Mouse (Mus musculus): ENCODE results near the gene Prnp.

Gene Prnp

DNA sequence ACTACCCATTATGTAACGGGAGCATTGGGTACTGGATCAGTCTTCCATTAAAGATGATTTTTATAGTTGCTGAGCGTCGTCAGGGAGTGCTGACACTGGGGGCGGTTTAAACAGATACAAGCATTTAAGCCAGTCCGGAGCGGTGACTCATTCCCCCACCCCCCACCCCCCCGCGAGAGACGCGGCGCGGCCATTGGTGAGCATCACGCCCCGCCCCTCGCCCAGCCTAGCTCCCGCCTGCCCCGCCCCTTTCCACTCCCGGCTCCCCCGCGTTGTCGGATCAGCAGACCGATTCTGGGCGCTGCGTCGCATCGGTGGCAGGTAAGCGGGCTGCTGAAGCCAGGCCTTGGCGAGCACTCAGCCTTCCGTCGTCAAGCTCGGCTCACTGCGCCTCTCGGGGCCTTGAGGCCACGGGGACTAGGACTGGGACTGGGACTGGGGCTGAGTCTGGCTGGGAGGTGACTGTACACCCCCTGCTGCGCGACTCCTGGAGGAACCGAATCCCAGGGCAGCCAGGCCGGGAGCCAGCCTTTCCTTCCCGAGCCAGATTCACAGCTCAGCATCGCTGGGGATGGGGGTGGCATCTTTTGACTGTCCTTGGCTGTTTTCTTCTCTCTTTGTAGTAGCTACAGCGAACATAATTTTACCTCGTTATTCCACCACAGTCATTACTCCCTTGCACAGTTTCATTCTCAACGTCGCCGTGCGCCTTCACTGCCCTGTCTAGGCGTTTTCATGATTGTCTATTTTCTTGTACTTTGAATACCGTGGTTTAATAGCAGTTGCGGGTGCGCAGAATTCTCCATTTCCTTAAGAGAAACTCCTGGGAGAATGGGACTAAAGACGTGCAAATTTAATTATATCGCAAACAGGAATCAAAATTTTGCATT, at the start of gene Prnp, which contains the start of gene Prn:
TSS of gene Prnp (plus strand) at position 246 of the 890 bp plus-strand sequence.
TSS of gene Prn (plus strand) at position 275 of the 890 bp plus-strand sequence.
- DNase-seq (ENCODE audit: inconsistent ontology term), result peak; percentile 99

DNA sequence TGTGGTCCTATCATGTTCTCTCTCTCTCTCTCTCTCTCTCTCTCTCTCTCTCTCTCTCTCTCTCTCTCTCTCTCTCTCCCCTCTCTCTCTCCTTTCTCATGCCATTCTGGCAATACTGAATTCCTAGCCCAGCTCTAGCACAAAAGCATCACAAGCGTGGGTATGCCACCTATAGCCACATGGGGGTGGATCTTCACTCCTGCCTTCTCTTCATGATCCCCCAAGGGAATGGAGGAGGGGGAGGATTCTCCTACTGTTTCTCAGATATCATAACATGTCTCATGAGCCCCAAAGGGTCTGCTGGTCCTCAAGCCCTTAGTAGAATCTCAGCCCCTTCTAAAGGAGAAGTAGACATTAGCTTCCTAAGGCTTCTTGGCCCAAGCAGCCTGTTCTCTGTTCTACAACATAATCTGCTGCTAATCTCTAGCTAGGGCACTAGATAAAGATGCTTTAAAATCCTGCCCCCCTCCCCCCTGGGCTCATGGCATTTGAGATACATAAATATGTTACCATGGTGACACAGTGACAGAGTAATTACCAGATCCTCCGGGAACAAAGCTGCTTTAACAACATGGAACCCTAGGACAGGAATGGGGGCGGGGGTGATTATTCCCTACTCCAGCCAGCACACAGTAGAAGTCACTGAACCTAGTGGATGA, 47.0 kb upstream of the Prnp start:
- peak; percentile 30 for DNase-seq (ENCODE audit: inconsistent ontology term)

DNA sequence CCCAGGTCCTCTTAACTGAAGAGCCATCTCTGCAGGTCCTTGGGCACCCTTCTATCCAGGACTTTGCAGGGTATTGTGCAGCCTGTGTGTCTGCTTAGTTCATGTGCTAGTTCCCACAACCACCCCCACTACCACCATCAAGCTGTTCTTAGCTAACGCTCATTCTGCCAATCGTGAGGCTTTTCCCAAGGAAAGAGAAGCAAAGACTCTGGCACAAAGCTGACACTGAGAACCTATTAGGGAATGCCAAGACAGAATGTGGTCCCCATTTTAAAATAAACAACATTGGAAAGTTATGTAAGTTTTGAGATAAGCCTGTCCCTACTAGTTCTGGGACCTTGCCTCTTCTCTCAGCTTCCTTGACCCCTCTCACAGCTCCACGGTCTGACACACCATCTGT, 46.3 kb upstream of the Prnp start:
- no peak for DNase-seq (ENCODE audit: inconsistent ontology term)

DNA sequence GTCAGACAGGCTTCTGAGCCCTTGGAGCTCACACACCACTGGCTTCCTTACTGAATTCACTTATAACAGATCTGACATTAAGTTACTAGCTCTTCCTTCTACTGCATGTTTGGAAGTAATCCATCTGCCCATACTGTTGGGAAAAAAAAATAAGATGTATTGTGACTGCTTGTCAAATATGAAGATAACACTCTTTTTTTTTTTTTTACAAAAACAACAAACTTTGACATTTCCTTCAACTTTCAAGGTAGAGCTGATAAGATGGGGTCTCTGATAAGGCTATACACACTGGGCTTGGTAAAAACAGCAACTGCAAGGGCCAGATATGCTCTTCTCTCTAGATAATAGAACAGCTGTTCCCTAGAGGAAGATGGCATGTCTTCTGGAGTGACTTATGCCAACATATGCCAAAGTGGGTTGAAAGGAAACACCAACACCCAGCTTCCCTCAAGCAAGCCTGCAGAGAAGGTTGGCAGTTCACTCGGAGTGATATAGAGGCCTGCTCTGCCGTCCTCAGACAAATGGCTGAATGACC, 45.4 kb upstream of the Prnp start:
- no peak for DNase-seq (ENCODE audit: inconsistent ontology term)

DNA sequence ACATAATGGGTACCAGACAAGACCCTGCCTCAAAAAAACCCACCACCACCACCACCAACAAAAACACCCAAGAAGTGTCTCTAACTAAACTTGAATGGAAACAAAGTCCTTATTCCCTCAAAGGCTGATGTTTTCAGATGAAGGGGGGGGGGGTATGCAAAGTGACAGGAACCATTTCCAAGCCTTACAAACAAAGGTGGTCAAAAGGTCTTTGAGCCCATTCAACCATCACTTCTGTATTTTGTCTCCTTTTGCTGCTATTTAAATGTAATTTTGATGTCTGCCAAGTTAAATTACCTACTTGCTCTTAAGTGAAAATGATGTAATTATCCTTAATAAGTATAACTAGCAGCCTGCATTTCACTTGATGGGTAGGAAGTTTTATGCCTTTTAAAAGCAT, 43.1 kb upstream of the Prnp start:
- DNase-seq (ENCODE audit: inconsistent ontology term), result no peak

DNA sequence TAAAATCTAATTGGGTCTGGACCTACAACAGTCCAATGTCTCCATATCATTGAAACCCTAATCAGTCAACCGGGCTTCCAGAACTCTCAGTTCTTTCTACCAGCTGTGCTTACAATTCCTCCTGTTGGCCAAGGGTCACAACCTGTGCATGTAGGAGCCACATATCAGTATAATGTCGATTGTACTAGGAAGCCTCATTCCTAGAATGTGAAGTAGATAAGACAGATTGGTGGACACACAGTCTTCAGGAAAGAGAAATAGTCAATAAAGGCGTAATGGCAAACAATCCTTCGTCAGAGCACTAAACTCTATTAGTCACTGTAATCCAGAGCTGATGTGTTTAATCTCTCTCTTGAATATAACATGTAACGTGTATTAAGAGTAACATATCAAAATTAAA, 40.7 kb upstream of the Prnp start:
- DNase-seq (ENCODE audit: inconsistent ontology term), result no peak

DNA sequence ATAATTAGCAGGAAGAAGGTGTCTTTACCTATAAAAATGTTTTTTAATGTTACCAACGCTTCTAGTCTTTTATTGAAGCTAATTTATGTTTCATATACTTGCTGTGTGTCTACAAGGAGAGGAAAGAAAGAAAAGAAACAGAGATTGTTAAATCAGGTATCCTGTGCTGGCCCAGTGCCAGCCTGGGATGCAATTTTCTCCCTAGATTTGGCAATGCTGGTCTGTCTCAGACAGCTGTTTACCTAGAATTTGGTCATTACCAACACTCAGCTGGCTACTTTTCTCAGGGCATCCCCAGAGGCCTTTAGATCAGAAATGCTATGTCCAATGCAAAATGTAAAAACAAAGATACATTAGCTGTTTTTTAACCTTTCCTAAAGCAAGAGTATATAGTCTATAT, 36.4 kb upstream of the Prnp start:
- DNase-seq (ENCODE audit: inconsistent ontology term), result no peak

DNA sequence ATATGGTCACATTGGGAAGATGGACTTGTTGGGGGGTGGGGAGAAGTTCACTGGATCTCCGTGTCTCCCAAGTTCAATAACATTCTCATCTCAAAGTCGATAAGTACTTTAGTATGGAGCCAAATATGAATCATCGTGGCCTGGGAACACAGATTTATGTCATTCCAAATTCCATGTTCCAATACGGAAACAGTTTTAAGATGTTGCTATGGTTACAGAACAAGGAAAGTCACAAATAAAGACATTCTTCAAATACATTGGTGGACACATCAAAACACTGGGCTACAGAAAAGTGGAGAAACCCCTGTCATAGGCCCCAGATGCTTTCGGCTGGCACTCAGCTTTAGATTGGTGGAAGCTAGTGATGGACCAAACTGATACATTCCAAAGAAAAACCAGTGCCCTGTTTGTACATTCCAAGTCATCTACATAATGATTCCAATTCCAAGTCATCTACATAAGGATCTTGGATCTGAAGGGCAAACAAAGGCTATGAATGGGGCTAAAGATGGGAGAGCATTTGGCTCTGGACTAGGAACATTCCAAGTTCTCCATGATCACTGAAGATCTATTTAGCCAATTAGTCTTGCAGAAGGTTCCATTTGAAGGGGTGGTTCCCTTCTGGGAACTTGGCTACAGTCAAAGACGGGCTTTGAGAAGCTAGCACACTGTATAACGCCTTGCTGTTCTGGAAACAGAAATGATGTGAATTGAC, 33.0 kb upstream of the Prnp start:
- peak; percentile 65 for DNase-seq (ENCODE audit: inconsistent ontology term)

DNA sequence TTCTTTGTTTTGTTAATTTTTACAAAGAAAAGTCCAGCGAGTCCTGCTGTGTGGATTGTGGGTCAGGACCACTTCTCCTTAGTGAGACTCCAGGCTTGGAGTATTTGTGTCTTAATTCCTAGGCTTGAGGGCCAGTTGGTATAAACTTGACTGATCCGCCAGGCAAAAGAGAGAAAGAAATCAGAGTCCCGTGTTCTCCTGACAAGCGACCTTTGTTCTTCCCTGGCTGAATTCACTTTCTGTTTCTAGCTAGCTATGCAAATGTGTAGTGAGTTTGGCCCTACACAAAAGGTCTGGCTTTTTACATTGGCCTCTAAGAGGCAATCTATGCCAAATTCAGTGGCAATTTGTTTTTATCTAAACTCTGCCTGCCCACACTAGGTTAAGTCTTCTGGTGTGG, 28.0 kb upstream of the Prnp start:
- DNase-seq (ENCODE audit: inconsistent ontology term), result peak; percentile 38

DNA sequence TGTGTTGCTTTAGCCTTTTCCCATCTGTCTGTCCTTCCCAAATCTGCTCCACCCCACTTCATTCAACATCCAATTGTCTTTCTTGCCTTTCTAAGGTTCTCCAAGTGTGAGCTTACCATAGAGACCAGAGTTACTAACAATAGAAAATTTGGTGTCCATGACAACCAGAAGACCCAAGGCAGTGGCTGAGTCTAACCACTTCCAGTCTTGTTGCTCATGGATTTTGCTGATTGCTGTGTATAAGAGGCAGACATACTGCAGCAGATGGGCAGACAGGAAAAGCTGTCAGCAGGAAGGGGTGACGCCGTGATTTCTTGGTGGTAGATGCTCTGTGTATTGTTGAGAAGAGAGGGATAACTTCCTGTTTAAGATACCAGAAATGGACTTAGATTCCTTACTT, 26.6 kb upstream of the Prnp start:
- DNase-seq (ENCODE audit: inconsistent ontology term), result no peak

DNA sequence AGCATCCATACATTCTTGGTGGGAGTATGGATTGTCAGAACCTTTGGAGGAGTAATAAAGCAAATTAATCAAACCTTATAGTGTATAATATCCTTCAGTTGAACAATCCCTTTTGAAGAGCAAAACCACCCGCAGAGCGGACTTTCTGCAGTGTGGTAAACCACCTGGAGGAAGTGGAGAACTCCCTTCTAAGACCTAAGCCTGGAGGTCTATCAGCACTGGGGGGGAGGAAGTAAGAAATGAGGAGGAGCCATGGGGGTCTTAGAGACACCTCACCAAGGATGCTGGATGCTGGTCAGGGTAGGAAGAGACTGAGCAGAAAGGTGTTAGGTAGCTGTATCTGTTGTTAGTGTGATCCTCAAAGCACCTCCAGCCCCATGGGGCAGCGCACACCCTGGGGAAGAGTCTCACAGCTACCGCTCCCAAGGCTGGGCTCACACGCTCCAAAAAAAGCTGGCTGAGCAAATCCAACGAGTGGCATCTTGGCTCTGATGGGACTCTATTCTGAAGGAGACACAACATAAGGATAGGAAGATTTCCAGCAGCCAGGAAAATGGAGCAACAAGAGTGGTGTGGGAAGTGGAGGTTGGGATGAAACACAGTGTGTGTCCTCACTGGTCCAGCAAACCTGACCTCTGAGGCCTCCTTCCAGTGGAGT, 23.1 kb upstream of the Prnp start:
- no peak for DNase-seq (ENCODE audit: inconsistent ontology term)

DNA sequence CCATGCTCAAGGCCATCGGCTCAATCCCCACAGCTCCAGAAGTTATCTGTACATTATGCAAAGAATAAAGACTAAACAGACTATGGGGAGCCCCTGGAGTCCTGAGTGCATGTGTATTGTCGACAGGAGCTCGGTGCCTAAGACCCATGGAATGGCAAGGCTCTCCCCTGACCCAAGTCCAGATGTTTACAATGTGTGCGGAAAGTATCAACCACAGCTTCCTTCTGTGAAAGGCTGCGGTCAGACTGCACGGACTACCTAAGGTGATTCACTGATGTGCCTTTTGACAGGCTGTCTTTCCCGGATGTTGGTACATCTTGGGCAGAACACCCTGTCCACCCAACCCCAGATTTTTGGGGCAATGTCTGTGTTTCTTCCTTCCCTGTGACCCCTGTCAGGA, 21.5 kb upstream of the Prnp start:
- DNase-seq (ENCODE audit: inconsistent ontology term), result no peak

DNA sequence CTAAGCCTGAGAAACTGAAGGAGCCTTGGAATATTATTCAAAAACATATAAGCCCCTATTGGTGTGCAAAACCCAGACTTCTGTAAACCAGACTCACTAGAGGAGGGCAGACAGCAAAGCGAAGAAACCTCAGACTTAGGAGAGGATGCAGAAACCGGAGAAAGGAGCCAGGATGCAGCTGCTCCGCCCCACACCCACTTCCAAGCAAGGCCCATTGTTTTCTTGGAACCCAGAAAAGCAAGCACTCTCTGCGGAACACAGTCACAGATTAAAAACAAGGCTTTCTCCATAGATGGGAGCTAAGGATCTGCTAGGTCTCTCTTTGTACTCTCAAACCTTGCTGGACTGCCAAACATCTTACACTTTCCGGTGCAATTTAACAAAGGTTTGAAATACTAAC, 17.2 kb upstream of the Prnp start:
- no peak for DNase-seq (ENCODE audit: inconsistent ontology term)

DNA sequence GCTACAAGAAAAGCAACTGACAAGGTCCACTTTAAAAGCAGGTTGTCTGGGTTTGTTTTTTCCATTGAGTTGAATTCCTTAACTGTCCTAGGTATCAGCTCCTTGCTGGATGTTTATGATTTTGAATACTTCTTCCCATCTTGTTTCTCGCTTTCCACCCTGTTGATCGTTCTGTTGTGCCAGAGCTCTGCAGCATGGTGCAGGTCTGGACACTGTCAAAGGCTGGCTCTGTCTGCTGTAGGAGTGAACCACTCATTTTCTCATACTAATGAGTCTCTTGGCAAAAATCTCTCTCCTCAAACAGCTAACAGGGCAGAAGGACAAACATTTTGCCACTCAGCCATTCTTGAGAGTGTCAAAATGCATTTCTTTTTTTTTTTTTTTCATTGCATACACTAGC, 14.6 kb upstream of the Prnp start:
- no peak for DNase-seq (ENCODE audit: inconsistent ontology term)

DNA sequence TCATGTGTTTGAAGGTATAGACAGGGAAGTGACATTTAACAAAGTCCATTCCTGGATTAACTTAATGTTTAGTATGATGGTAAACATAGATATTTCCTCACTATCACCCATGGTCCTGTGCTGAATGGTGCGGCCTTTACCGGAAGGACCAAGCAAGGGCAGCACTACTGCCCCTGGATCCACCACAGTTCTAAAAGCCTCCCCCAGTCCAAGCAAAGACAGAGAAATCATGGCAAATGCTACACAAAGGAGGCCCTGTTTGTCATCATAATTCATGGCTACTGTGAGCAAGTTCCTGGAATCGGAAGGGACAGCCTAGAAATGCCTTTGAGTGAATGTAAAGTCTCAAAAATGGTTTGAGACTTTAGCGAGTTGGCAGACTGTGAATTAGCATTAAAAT, 13.7 kb upstream of the Prnp start:
- no peak for DNase-seq (ENCODE audit: inconsistent ontology term)

DNA sequence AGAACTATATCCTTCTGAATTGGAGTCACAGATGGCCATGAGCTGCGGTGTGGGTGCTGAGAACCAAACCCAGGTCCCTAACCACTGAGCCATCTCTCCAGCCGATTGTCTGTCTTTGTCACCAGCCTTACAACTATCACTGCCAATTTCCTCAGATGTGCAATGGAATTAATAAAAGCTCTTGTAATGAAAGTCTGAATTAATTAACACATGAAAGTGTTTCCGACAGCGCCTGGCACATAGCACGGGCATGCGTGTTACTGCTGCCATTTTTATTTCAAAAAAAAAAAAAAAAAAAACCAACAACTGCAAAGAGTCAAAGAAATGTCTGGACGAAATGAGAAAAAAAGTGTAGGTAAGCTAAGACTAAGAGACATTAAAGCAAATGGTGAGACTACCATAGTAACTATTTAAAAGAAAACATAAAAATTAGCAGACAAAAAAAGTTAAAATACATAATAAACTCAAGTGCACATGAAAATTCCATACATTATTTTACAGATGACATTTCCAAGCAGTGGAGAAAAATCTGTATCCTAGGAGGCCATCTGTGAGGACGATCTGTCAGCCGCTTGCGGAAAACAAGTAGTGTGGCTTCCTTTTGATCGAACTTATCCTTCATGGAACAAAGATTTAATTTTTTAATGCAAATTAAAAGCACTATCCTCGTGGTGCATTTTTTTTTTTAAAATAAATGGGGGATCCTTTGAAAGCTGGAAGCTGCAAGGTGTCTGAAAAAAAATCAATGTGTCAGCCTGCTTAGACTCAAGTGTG, 12.2 kb upstream of the Prnp start:
- DNase-seq (ENCODE audit: inconsistent ontology term), result no peak

DNA sequence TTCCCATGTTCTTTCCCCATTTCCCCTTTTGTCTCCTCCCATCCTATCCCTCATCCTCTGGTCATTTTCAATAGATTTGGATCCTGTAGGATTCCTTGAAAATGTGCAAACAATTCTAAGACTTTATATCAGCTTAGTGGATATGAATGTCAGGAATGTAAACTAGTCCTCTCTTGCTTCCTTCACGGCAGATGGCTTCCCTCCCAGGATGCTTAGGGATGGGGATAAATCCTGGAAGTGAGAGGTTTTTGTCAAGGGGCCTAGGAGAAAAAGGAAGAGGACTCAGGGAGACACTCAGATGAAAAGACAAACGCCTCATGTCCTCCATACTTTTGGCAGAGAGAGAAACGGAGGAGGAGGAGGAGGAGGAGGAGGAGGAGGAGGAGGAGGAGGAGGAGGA, 7.3 kb upstream of the Prnp start:
- peak; percentile 44 for DNase-seq (ENCODE audit: inconsistent ontology term)

DNA sequence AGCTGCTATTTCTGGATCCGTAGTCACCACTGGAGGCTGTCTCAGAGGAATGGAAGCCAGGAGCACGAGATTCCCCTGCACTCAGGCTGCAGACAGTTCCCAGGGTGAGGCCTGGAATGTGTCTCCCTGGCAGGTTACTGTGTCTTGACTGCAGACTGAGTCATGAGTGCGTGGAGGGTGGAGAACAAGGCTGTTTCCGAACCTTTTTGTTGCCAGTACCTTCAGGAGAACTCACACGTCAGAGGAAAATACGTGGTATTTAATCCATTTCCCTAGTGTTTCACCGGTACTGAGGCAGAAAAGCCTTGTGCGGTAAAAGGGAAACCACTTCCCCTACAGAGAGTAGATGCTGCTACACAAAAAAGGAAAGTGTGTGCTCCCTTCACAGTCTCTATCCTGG, 6.9 kb upstream of the Prnp start:
- peak; percentile 76 for DNase-seq (ENCODE audit: inconsistent ontology term)

DNA sequence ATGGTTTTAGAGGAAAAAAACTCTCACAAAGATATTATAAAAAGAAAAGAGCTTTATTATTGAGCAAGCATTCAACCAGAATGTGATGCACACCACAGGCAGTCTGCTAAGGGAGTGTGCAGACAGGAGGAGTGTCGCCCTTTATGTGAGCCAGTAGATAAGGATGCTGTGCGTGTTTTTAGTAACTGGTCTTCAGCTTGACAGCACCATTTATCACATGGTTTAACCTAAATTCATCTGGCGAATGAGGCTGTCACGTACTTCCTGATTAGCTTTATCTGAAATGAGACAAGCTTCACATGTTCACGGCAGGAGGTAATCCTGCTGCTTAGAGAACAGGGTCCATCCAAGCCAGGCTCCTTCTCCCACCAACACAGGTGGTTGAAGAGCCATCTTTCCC, 4.7 kb upstream of the Prnp start:
- no peak for DNase-seq (ENCODE audit: inconsistent ontology term)

DNA sequence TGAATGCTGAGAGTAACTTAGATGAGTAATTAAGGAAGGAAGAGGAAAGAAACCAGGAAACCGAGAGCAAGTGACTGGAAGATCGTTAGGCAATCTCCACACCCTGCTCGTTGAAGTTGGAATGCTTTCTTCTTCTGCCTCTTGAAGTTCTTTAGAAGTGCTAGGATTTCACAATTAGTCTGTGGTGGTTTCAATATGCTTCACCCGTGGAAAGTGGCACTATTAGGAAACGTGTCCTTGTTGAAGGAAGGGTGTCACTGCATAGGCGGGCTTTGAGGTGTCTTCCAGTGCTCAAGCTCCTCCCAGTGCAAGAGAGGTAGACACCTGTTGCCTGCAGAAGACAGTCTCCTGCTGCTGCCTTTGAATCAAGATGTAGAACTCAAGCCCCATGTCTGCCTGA, 4.0 kb upstream of the Prnp start:
- DNase-seq (ENCODE audit: inconsistent ontology term), result no peak

DNA sequence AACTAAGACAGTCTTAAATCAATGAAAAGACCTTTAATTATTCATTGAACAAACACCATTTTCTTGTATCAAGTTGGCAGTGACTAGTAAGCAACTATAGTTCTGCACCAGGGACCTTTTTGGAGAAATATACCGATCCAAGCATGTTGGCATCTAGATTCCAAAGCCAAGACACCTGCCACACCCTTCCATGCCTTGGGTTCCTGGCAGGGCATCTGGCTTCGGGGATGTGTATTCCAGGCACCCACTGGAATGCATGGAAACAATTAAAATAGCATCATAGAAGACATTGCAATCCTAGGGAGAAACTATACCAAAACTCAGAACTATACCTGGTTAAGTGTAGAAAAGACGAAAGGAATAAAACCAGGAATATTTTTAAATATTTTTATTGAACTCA, 3.5 kb upstream of the Prnp start:
- DNase-seq (ENCODE audit: inconsistent ontology term), result no peak

All from Muller cell, postnatal 12 days (primary cell).